In the genomic region with DNA sequence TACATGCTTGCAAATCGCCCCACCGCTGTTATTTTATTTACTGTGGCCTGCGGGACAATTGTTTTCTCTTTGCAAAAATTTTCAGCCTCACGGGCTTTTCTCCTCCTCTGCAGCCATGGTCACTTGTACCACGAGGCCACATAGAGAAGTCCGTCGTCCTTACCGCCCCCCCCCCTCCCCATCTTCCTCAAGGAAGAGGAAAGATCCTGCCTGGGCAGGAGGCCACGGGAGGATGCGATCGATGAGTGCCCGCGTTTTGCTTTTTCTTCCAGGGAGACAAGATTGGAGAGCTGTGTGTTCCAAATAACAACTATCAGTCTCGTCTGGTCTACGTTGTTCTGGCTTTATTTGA, we compare ENCODE assay signal across 11 mouse cellular contexts. TPM values are rescaled to one million over a fixed set of nuclear protein-coding genes. Genes with fewer than 3 reads are reported as not detected.
A peak's percentile ranks its signal among the peaks of the same experiment; 100 is the strongest.
DNase-seq lines count a peak whose midpoint lies in the region; ATAC-seq and TF ChIP-seq lines count a peak whose summit lies in the region.
"Had no signal": no experiment of that assay in that cellular context is flagged by ENCODE, and none has a peak within 500 bp of the region (broad histone marks: within the 10 kb centered on the region; RNA-seq: fewer than 3 reads in every experiment).

No protein-coding gene starts in this region.

- no peak overlapping the region for H3K27ac ChIP-seq in liver, embryonic 12.5 days
- no peak overlapping the region for H3K27ac ChIP-seq in liver, postnatal 0 days (ENCODE audit: low read depth)
- H3K27ac ChIP-seq in forebrain, embryonic 14.5 days (ENCODE audit: low read depth, low read length) = 0 out of 2 replicates have a peak overlapping the region, but pooled peaks have one; percentile 30
- no peak overlapping the region for H3K27ac ChIP-seq in intestine, embryonic 16.5 days (ENCODE audit: low read length)
- no peak overlapping the region for H3K27ac ChIP-seq in neural tube, embryonic 14.5 days (ENCODE audit: low read depth, low read length)

- intact Hi-C loops in left cerebral cortex, postnatal 10 days (cut with DNase I) = no loop called here
- intact Hi-C loops in gastrocnemius, postnatal 36 days (cut with DNase I) = no loop called here

- peak overlapping the region; percentile 15; the same call in 1 of the 2 replicates for H3K4me3 ChIP-seq in liver, embryonic 12.5 days
- H3K4me3 ChIP-seq in liver, postnatal 0 days (ENCODE audit: low read depth, low read length) = no peak overlapping the region
- H3K4me3 ChIP-seq in forebrain, embryonic 14.5 days (ENCODE audit: low read depth, low read length) = peak overlapping the region; percentile 28
- H3K4me3 ChIP-seq in intestine, embryonic 16.5 days (ENCODE audit: low read length) = peak overlapping the region; percentile 22
- H3K4me3 ChIP-seq in neural tube, embryonic 14.5 days (ENCODE audit: low read depth, low read length) = peak overlapping the region; percentile 26

- H3K9me3 ChIP-seq in liver, embryonic 12.5 days (replicated peaks) = no peaks in the 10 kb centered on the region
- H3K9me3 ChIP-seq in liver, postnatal 0 days (ENCODE audit: low read length) = no peaks in the 10 kb centered on the region
- no peaks in the 10 kb centered on the region for H3K9me3 ChIP-seq in forebrain, embryonic 14.5 days (replicated peaks; ENCODE audit: control insufficient read depth, low read length)
- H3K9me3 ChIP-seq in intestine, embryonic 16.5 days (ENCODE audit: control insufficient read depth, low read length) = no peaks in the 10 kb centered on the region
- no peaks in the 10 kb centered on the region for H3K9me3 ChIP-seq in neural tube, embryonic 14.5 days (ENCODE audit: control insufficient read depth, low read length)

- no peak for DNase-seq in liver, postnatal 0 days
- DNase-seq in forebrain, embryonic 14.5 days (ENCODE audit: low spot score) = no peak
- no peak for DNase-seq in left cerebral cortex, postnatal 10 days (ENCODE audit: extremely low spot score in 1 of 2, low spot score in 2 of 2)
- no peak for DNase-seq in urinary bladder, adult 2 months (ENCODE audit: low spot score)
- no peak for DNase-seq in gastrocnemius, postnatal 36 days
- DNase-seq: thymus, adult 2 months had no signal

- no peaks in the 10 kb centered on the region for H3K4me1 ChIP-seq in liver, embryonic 12.5 days
- H3K4me1 ChIP-seq in liver, postnatal 0 days (ENCODE audit: insufficient read depth) = no peaks in the 10 kb centered on the region
- H3K4me1 ChIP-seq in forebrain, embryonic 14.5 days (ENCODE audit: control insufficient read depth, insufficient read depth, low read length) = peaks cover 14% of the 10 kb centered on the region; the same call in 1 of the 2 replicates
- H3K4me1 ChIP-seq in intestine, embryonic 16.5 days (ENCODE audit: control insufficient read depth, insufficient read depth, low read length) = no peaks in the 10 kb centered on the region
- H3K4me1 ChIP-seq in neural tube, embryonic 14.5 days (ENCODE audit: control insufficient read depth, insufficient read depth, low read length) = 0 out of 2 replicates have a peak, but pooled peaks cover 10% of the 10 kb centered on the region

- 17% methylated on average over 15 of the region's 15 CpGs for WGBS in liver, embryonic 12.5 days (ENCODE audit: insufficient replicate concordance)
- WGBS in liver, postnatal 0 days (ENCODE audit: insufficient replicate concordance) = 24% methylated on average over 15 of the region's 15 CpGs
- WGBS in forebrain, embryonic 14.5 days = 9% methylated on average over 15 of the region's 15 CpGs
- 13% methylated on average over 14 of the region's 15 CpGs for WGBS in intestine, embryonic 16.5 days
- 12% methylated on average over 12 of the region's 15 CpGs for WGBS in neural tube, embryonic 14.5 days

- H3K4me2 ChIP-seq in liver, embryonic 12.5 days = peak overlapping the region; percentile 44
- H3K4me2 ChIP-seq in liver, postnatal 0 days (ENCODE audit: low read depth, low read length) = no peak overlapping the region
- peak overlapping the region; percentile 58 for H3K4me2 ChIP-seq in forebrain, embryonic 14.5 days (ENCODE audit: low read length)
- H3K4me2 ChIP-seq in intestine, embryonic 16.5 days (ENCODE audit: low read depth, low read length) = peak overlapping the region; percentile 44
- H3K4me2 ChIP-seq in neural tube, embryonic 14.5 days (ENCODE audit: low read depth, low read length) = peak overlapping the region; percentile 57

- H3K36me3 ChIP-seq in liver, embryonic 12.5 days = no peaks in the 10 kb centered on the region
- H3K36me3 ChIP-seq in liver, postnatal 0 days (replicated peaks; ENCODE audit: insufficient read depth, low read length) = no peaks in the 10 kb centered on the region
- no peaks in the 10 kb centered on the region for H3K36me3 ChIP-seq in forebrain, embryonic 14.5 days (ENCODE audit: control insufficient read depth, insufficient read depth, low read length)
- no peaks in the 10 kb centered on the region for H3K36me3 ChIP-seq in intestine, embryonic 16.5 days (ENCODE audit: control insufficient read depth, insufficient read depth, low read length)
- no peaks in the 10 kb centered on the region for H3K36me3 ChIP-seq in neural tube, embryonic 14.5 days (ENCODE audit: control insufficient read depth, insufficient read depth, low read length)

- H3K9ac ChIP-seq in liver, embryonic 12.5 days = no peak overlapping the region
- no peak overlapping the region for H3K9ac ChIP-seq in liver, postnatal 0 days (replicated peaks)
- H3K9ac ChIP-seq in forebrain, embryonic 14.5 days (ENCODE audit: low read length) = peak overlapping the region; percentile 59
- peak overlapping the region; percentile 50; the same call in 1 of the 2 replicates for H3K9ac ChIP-seq in intestine, embryonic 16.5 days (ENCODE audit: low read depth, low read length)
- H3K9ac ChIP-seq in neural tube, embryonic 14.5 days (replicated peaks; ENCODE audit: low read depth, low read length) = peak overlapping the region; percentile 47

- peaks cover 22% of the 10 kb centered on the region for H3K27me3 ChIP-seq in liver, embryonic 12.5 days (replicated peaks)
- no peaks in the 10 kb centered on the region for H3K27me3 ChIP-seq in liver, postnatal 0 days (ENCODE audit: insufficient read depth, low read length)
- no peaks in the 10 kb centered on the region for H3K27me3 ChIP-seq in forebrain, embryonic 14.5 days (replicated peaks; ENCODE audit: control insufficient read depth, insufficient read depth, low read length)
- no peaks in the 10 kb centered on the region for H3K27me3 ChIP-seq in intestine, embryonic 16.5 days (replicated peaks; ENCODE audit: control insufficient read depth, insufficient read depth, low read length)
- no peaks in the 10 kb centered on the region for H3K27me3 ChIP-seq in neural tube, embryonic 14.5 days (ENCODE audit: control insufficient read depth, insufficient read depth, low read length)

- TF ChIP-seq EP300 in liver, postnatal 0 days (IDR thresholded peaks at IDR 0.05; ENCODE audit: low read depth) = no peak

- ATAC-seq in liver, embryonic 12.5 days = no peak
- no peak for ATAC-seq in liver, postnatal 0 days
- ATAC-seq in forebrain, embryonic 14.5 days = peak; percentile 49
- no peak for ATAC-seq in intestine, embryonic 16.5 days
- ATAC-seq in neural tube, embryonic 14.5 days (ENCODE audit: low read depth) = peak; percentile 67

- no peak for TF ChIP-seq CTCF in liver, postnatal 0 days (IDR thresholded peaks at IDR 0.05; ENCODE audit: low read depth)

RNA-seq across cellular contexts. Expression of a gene that starts 42.2 kb away (rescaled TPM):
- polyA plus RNA-seq in liver, embryonic 12.5 days (2016; fragmentation: Nextera tagmentation; extraction: Ambion mirVana) = not detected in 2 replicates
- not detected in 2 replicates for polyA plus RNA-seq in liver, postnatal 0 days (2015; fragmentation: Nextera tagmentation; extraction: Ambion mirVana)
- 26.6 and 32.0 TPM in 2 replicates for polyA plus RNA-seq in forebrain, embryonic 14.5 days (2014; fragmentation: Nextera tagmentation; extraction: Ambion mirVana)
- polyA plus RNA-seq in intestine, embryonic 16.5 days (2015; fragmentation: Nextera tagmentation; extraction: Ambion mirVana) = 0.12 and 0.24 TPM in 2 replicates
- polyA plus RNA-seq in neural tube, embryonic 14.5 days (2014; fragmentation: Nextera tagmentation; extraction: Ambion mirVana) = 12.2 and 18.2 TPM in 2 replicates
- total RNA-seq in left cerebral cortex, postnatal 10 days (2021) = 10 to 100 TPM; 32.0 to 39.7 TPM
- polyA plus RNA-seq in urinary bladder, adult 2 months (2012; rRNA removed) = 1.4 and 1.9 TPM in 2 replicates
- total RNA-seq in gastrocnemius, postnatal 36 days (2021) = not detected
- total RNA-seq: granulocyte monocyte progenitor cell, adult 5-6 weeks; neutrophil, adult 5-6 weeks had no signal

Comparison
In these comparisons a context has a peak if more than half of its experiments do, and no peak if none do; other contexts are left out.
1. ATAC-seq: peak in forebrain, embryonic 14.5 days (single experiment) and neural tube, embryonic 14.5 days (single experiment); none in liver, embryonic 12.5 days (single experiment), liver, postnatal 0 days (single experiment) and intestine, embryonic 16.5 days (single experiment).
2. H3K9ac ChIP-seq: peak in forebrain, embryonic 14.5 days (single experiment), intestine, embryonic 16.5 days (single experiment) and neural tube, embryonic 14.5 days (single experiment); none in liver, embryonic 12.5 days (single experiment) and liver, postnatal 0 days (single experiment).